Mouse (Mus musculus) NIH3T3 (cell line): ENCODE data around the gene Cep152.

Experiments
- DNase-seq: peaks from one replicate; pipeline ENCODE4 v3.0.0-alpha.2; 2012; ENCODE audit warnings: low read depth

Cep152 gene

GRCm38 (mm10) chr2:125624837-125625351, at the start of gene Cep152:
Cep152 (minus strand) TSS chr2:125625113.
- peak; percentile 98 for DNase-seq

GRCm38 (mm10) chr2:125672957-125673631, 48.2 kb upstream of the Cep152 start, which contains the start of gene Eid1:
Eid1 (plus strand) TSS chr2:125673095.
- peak; percentile 95 for DNase-seq

GRCm38 (mm10) chr2:125672568-125672956, 47.6 kb upstream of the Cep152 start:
- no peak for DNase-seq

DNA sequence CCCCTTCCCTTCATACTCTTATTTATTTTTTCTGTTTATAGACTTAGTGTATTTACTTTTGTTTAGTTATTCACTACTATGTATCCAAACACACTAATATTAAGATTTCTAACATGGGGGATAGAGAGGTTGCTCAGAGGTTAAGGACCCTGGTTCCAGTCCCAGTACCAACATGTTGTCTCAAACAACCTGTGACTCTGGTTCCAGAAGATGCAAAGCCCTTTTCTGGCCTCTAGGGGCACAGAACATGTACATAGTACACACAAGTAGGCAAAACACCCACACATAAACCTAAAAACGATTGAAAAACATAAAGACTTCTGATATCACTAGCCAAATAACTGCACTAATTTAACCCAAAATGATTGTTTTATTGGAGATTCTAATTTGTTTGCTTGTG, 45.9 kb upstream of the Cep152 start:
- DNase-seq: peak; percentile 21

DNA sequence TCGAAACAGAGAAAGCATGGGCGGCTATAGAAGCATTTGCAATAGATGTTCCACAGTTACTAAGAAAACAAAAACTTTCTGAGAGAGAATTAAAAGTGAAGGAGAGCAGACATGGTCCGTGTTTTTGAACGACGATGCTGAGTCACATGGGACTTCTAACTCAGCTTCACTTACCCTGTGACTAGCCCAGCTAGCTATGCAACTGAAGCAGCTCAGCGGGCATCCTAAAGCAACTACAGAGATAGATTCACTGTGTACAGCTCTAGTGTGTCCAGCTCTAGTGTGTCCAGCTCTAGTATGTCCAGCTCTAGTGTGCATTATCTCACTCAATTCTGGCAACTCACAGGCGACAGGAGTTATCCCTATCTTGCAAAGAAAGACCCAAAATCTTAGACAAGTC, 42.8 kb upstream of the Cep152 start:
- peak; percentile 52 for DNase-seq

GRCm38 (mm10) chr2:125667184-125667583, 42.3 kb upstream of the Cep152 start:
- DNase-seq: peak; percentile 63

DNA sequence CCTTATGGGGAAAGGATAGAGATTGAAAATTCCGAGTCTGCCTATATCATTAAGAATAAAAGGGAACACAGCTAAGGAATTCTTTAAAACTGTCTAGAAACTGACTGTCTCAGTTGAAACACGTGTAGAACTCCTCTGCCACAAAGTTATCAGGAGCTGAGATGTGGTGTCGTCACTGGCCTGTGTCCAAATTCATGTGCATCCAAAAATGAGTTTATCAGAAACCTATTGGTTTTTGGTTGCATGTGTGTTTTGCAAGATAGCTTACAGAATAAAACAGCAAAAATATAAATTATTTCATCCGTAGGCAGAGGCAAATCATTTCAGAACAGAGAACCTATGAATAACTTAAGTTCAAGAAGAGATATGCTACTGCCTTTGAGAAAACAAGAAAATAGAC, 41.8 kb upstream of the Cep152 start:
- DNase-seq: no peak

DNA sequence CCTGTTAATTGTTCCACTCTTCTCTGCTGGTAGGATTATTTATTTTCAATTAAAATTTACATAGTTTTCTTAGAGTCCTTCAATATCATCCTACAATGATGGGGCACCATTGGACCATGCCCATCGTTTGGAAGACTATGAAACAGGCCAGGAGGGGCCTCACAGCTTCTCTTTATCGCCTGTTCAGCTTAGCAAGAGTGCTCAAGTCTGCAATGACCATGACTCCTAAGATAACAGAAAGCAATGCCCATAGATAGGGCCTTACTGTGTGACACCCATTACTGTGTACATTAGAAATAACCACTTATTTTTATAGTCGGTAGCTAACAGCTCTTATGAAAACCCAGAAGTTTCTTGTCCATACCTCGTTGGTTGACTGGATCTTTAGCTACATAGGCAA, 41.0 kb upstream of the Cep152 start:
- no peak for DNase-seq

GRCm38 (mm10) chr2:125665213-125665612, 40.3 kb upstream of the Cep152 start:
- peak; percentile 57 for DNase-seq

- DNase-seq: no peak
These were observed 37.6 kb upstream of the Cep152 start for GRCm38 (mm10) chr2:125662517-125662916.

GRCm38 (mm10) chr2:125661156-125661555, 36.2 kb upstream of the Cep152 start:
- DNase-seq: no peak

GRCm38 (mm10) chr2:125660537-125661130, 35.7 kb upstream of the Cep152 start:
- DNase-seq: no peak

DNA sequence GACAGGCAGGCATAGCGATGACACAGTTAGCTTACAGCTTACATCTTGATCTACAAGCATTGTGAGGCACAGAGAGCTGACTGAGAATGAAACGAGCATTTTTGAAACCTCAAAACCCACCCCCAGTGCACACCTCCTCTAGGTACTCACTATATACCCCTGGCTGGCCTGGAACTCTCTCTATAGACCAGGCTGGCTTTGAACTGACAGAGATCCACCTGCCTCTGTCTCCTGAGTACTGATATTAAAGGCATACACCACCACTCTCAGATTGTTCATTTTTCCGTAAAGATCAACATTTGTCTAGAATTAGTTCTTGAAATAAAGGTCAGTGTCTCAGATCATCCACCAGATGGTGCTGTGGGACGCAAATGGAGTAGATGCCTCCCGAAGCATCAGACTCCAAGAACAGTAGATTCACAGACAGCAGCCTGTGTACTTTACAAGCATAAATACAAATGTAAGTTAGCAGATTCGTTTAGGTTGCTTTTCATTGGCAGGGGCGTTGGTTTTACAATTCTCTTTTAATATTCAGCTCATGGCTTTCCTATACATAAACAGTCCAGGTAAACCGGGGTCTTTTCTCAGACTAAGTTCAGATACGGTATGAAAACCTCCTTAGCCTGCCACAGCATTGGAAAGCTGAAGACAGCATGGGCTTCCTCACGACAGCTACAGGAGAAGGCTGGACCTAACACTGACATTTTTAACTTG, 35.1 kb upstream of the Cep152 start:
- DNase-seq: peak; percentile 89

DNA sequence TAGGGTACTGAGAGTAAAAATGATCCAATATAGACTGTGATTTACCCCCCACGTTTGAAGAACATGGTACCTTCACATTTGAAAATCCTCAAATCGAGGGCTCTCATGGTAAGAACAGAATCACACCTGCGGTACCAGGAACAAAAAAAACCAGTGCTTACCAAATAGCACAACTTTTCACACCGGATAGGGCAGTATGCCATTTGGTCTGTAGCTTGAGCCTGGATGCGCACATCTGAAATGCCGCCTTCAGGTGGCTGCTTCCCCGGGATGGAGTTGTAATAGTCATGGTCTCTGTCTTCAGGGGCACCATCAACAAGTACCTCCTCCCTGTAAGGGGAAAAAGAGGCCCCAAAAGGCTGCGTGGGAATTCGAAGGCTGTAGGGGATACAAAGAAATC, 30.5 kb upstream of the Cep152 start:
- no peak for DNase-seq

DNA sequence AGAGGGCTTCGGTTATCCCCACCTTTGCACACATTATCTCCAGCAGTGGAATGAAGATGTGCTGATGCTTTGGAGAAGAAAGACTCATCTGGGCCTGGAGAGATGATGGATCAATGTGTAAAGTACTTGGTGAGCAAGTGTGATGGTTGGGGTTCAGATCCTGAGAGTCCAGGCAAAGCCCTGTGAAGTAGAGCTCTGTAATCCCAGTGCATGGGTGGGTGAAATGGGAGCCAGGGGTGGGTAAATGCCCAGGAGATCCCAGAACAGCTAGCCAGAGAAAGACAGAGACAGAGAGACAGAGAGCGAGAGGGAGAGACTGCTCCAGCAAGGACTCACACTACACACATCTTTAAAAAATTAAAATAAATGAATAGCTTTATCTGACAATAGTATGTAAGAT, 28.4 kb upstream of the Cep152 start:
- DNase-seq: no peak

DNA sequence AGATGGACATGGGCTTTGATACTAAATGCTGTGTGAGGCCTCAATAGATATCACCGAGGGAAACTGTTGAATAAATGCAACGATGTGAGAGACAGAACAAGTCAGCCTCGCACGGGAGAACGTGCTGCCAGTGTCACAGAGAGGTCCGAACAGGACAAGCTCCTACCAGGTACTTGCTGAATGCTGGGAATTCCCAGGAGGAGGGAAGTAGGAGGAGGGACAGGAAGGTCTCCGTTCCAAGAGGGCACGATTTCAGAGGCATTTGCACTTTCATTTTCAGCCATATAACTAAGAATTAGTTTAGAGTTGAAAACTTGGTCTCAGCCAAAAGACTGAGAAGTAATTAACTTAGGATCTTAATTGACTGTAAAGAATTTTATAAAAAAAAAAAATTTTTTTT, 26.6 kb upstream of the Cep152 start:
- DNase-seq: no peak

GRCm38 (mm10) chr2:125650742-125651352, 25.9 kb upstream of the Cep152 start:
- DNase-seq: no peak

- DNase-seq: no peak
These were observed 25.1 kb upstream of the Cep152 start for GRCm38 (mm10) chr2:125650038-125650437.

DNA sequence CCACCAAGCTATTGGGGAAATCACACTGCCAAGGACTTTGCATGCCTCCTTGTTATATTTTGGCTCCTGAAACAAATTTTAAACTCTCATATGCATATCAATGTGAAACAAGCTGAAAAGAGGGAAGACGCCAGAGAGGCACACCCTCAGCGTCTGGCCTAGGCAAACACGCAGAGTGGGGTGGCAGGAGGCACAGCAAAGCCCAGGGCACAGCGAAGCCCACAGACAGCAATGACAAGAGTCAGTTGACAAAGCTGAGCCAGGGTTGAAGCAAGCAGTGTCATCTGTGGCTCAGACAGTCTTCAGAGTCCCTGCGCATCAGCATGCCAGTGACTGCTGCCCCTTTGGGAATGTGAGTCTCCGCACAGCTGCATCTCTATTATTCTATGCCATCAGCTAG, 20.0 kb upstream of the Cep152 start:
- no peak for DNase-seq

- DNase-seq: no peak
These were observed 12.4 kb upstream of the Cep152 start for GRCm38 (mm10) chr2:125637331-125637730.

DNA sequence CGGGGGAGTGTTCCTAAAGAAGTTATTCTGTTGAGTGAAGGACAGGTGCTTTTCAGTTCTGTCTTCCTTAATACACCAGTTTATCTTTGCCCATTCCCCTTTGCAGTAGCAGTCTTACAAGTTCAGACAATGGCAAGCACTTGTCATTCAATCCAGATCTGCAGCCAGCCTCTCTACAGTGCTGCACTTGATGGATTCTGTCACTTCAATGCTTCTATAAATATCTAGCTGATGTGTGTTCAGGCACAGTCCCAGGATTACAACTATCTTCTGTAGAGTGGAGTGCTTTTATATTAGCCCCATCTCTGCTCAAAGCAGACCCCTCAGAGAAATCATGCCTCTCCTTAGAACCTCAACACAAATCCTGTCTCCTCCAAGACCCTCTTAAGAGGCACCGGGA, 5.1 kb upstream of the Cep152 start:
- no peak for DNase-seq

- no peak for DNase-seq
These were observed 3.6 kb upstream of the Cep152 start for GRCm38 (mm10) chr2:125628487-125628886.

GRCm38 (mm10) chr2:125626536-125626935, 1.6 kb upstream of the Cep152 start:
- DNase-seq: no peak
